Mouse (Mus musculus) ES-Bruce4 (cell line): Measurements from ENCODE around the gene Ccin.

ENCODE experiments used
- CTCF ChIP-seq: IDR thresholded peaks from one replicate; pipeline ENCODE4 v1.8.1; 2011; ENCODE audit warnings: low read depth, low read length
- EP300 ChIP-seq: IDR thresholded peaks from 2 replicates; pipeline ENCODE4 v1.6.1; 2011; ENCODE audit warnings: low read depth, low read length; ENCODE audit not compliant: insufficient read depth

- TF ChIP-seq CTCF (no peak), EP300 (no peak)
Measured at GRCm38 (mm10) chr4:43983756-43984155, 473 bp downstream of the Ccin start.
